Mouse (Mus musculus) heart, adult 2 months (tissue): ENCODE measurements at regions not wholly inside any gene's neighbourhood (a gene's known extent, or its start where the extent isn't known, plus 50 kb on each side); places are given as distances from the start of the nearest gene placed in this dataset.

ENCODE experiments used
- EP300 ChIP-seq: fragments of 200-500 bp; IDR thresholded peaks from 2 replicates; pipeline ENCODE4 v1.6.1; 2011; ENCODE audit warnings: low read depth, low read length, control low read depth; ENCODE audit not compliant: insufficient read depth
- POLR2A ChIP-seq: fragments of 200-500 bp; IDR thresholded peaks from 2 replicates; pipeline ENCODE4 v1.6.1; 2011; ENCODE audit warnings: mild to moderate bottlenecking, low read depth, low read length, control low read depth; ENCODE audit not compliant: insufficient read depth

DNA sequence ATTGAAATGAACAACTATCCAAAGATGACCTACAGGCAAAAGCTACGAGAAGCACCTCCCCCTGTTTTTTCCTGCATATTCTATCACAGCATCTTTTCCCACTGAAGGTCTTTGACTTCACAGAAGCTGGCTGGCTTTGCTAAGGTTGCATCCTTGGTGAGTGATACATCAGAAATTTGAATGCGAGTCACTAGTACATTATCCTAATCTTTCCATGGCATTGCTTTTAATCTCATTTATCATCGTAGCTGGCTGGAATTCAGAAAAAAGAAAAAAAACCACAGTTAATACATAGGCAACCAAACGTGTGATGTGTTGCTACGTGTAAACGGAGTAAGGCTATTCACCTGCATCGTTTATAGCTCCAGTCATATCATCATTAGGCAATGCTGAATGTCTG is 120.6 kb upstream of the Sox9 start:
- TF ChIP-seq EP300 (no peak), POLR2A (no peak)
